Mouse (Mus musculus) kidney, adult 2 months (tissue): Measurements from ENCODE around the gene Zfp791. TPM values are rescaled to one million over a fixed set of nuclear protein-coding genes. Genes with fewer than 3 reads are reported as not detected.

Source experiments
- DNase-seq: peaks from one replicate; pipeline ENCODE4 v3.0.0; 2021
- H3K27ac ChIP-seq: fragments of 200-500 bp; 2 replicates; pipeline ENCODE4 v1.5.1; 2012; ENCODE audit warnings: low read depth, low read length, control low read depth, inconsistent platforms; ENCODE audit not compliant: insufficient read depth
- H3K27me3 ChIP-seq: fragments of 200-500 bp; replicated peaks from 2 replicates; pipeline ENCODE4 v1.6.1; 2012; ENCODE audit warnings: mild to moderate bottlenecking, moderate library complexity, low read length, inconsistent platforms; ENCODE audit not compliant: control insufficient read depth, insufficient read depth
- H3K36me3 ChIP-seq: fragments of 200-500 bp; 2 replicates; pipeline ENCODE4 v1.6.1; 2012; ENCODE audit warnings: mild to moderate bottlenecking, moderate library complexity, low read length, inconsistent platforms; ENCODE audit not compliant: control insufficient read depth, insufficient read depth
- H3K4me1 ChIP-seq: fragments of 200-500 bp; 2 replicates; pipeline ENCODE4 v1.6.1; 2011; ENCODE audit warnings: low read length; ENCODE audit not compliant: control insufficient read depth, insufficient read depth
- H3K4me3 ChIP-seq: fragments of 200-500 bp; 2 replicates; pipeline ENCODE4 v1.5.1; 2011; ENCODE audit warnings: mild to moderate bottlenecking, low read depth, low read length, control low read depth; ENCODE audit not compliant: insufficient read depth
- CTCF ChIP-seq: fragments of 200-500 bp; conservative IDR thresholded peaks from 2 replicates; pipeline ENCODE4 v1.5.1; 2011; ENCODE audit warnings: low read depth, mild to moderate bottlenecking, control low read depth, low read length, moderate library complexity, mixed read lengths; ENCODE audit not compliant: insufficient read depth, insufficient read length
- POLR2A ChIP-seq: fragments of 200-500 bp; IDR thresholded peaks from one replicate; pipeline ENCODE4 v1.6.1; 2011; ENCODE audit warnings: low read depth, low read length, control low read depth
- WGBS: fragments of 180-500 bp; shearing (Covaris S2); methylation state at CpG from one replicate; pipeline ENCODE4 v1.1.7; 2018; 5-methylcytosine and 5-hydroxymethylcytosine counted together
- polyA plus RNA-seq: library from polyadenylated mRNA; depleted of rRNA; stranded (reverse); fragments of >200 nt; gene quantifications from 2 replicates; pipeline ENCODE4 v1.2.3, GENCODE M21; 2012

The Zfp791 gene
- polyA plus RNA-seq, 1 experiment, result 0.84 TPM

DNA sequence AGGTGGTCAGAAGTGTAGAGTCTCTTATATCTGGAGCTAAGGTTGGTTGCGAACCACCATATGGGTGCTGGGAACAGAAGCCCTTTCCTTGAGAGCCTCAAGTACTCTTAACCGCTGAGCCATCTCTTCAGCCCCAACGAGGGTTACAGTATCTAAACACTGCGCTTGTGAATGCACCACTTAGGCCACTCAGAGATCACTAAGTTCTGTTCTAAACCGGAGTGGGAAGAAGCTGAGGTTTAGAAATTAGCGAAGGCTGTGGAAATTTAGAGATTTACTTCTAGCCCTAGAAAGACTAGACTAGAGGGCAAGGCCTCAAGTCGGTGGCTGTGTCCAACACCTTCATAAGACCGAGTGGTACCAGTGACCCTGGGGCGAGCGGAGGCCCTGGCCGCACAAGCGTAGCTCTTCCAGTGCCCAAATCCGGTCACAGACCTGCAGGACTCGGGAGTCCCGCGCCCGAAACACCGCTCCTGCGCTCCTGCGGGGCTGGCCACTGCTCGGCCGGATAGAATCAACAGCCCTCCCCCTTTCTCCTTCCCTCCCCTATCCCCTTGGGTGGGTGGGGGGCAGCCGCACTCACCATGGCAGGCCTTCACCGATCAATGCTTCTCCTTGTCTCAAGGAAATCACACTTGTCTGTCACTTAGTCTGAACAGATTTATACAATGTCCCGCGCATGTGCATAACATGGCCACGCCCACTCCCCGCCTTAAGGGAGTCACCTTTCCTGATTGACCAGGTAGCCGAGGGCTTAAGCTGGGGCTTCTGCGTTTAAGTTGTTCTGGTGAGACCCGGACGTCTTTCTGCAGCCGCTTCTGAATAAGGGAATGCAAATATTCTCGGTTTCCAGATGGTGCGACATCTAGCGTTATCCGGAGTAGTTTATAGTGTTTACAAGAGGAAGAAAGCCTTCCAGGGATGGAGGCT is 3.6 kb downstream of the Zfp791 start:
- Histone ChIP-seq H3K36me3 (no peaks in the 10 kb centered on the region), H3K4me1 (peaks cover 7% of the 10 kb centered on the region), H3K4me3 (peak overlapping the region; percentile 86), H3K27me3 (no peaks in the 10 kb centered on the region), H3K27ac (peak overlapping the region; percentile 59)
- 6% methylated on average over 37 of the region's 37 CpGs for WGBS
- DNase-seq, result peak; percentile 96
- 0 out of 2 replicates have a peak, but pooled peaks have one; percentile 2 for TF ChIP-seq CTCF
- peak; percentile 14 for TF ChIP-seq POLR2A

DNA sequence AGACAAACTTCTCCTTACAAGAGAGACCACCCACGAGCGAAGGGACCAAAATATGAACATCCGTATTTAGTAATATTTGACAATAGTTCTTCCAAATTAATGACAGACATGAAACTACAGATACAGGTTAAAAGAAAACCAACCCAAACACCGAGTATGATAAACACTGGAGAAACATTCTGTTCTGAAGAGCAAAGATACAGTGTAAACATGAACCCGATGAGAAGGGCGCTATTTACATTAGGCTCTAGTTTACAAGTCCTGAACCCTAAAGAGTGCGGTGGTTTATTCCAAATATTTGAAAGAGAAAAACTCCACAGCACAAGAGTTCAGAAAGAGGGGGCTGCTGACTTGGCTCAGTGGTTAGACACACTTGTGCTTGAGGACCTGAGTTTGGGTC is 5.9 kb downstream of the Zfp791 start:
- WGBS, result 91% methylated on average over 7 of the region's 7 CpGs
- peaks cover 7% of the 10 kb centered on the region for H3K4me1 ChIP-seq
- DNase-seq, result no peak

DNA sequence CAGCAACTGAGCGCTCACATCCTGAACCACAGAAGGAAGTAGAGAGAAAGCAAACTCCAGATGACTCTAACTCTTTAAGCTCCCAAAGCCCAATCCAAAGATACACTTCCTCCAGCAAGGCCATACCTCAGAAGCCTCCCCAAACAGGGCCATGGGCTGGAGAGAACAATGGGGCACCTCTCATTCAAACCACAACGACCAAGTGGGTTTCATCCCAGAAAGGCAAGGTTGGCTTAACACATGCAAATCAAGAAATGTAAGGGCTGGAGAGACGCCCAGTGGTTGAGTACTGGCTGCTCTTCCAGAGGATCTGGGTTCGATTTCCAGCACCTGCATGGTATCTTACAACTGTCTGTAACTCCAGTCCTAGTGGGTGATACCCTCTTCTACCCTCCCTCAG is 7.4 kb downstream of the Zfp791 start:
- no peak overlapping the region for H3K4me3 ChIP-seq
- H3K27ac ChIP-seq, result no peak overlapping the region
- no peak for DNase-seq
- no peak for TF ChIP-seq POLR2A
- no peak for TF ChIP-seq CTCF
- H3K36me3 ChIP-seq, result peaks cover 6% of the 10 kb centered on the region
- H3K27me3 ChIP-seq, result no peaks in the 10 kb centered on the region
- peaks cover 7% of the 10 kb centered on the region for H3K4me1 ChIP-seq
- 81% methylated on average over 4 of the region's 4 CpGs for WGBS

More for the DNA sequence above, 5.9 kb downstream of the Zfp791 start:
- TF ChIP-seq POLR2A, result no peak
- TF ChIP-seq CTCF, result no peak
- Histone ChIP-seq H3K27ac (no peak overlapping the region), H3K27me3 (no peaks in the 10 kb centered on the region), H3K4me3 (no peak overlapping the region), H3K36me3 (no peaks in the 10 kb centered on the region)

DNA sequence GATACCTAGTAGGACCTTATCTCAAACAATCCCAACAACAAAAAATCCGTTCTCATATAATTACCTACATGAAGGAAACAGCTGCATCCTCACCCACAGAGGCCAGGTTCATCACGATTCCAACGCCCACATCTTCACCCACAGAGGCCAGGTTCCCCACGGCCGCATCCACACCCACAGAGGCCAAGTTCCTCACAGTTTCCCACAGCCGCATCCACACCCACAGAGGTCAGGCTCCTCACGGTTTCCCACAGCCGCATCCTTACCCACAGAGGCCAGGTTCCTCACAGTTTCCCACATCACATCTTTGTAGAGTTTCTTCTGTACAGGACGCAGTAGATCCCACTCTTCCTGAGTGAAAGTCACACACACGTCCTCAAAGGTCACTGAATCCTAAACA is 9.7 kb downstream of the Zfp791 start:
- H3K4me3 ChIP-seq, result no peak overlapping the region
- H3K4me1 ChIP-seq, result no peaks in the 10 kb centered on the region
- no peak for DNase-seq
- H3K36me3 ChIP-seq, result peaks cover 14% of the 10 kb centered on the region
- H3K27ac ChIP-seq, result no peak overlapping the region
- WGBS, result 93% methylated on average over 10 of the region's 10 CpGs
- TF ChIP-seq CTCF, result no peak
- no peak for TF ChIP-seq POLR2A
- no peaks in the 10 kb centered on the region for H3K27me3 ChIP-seq

DNA sequence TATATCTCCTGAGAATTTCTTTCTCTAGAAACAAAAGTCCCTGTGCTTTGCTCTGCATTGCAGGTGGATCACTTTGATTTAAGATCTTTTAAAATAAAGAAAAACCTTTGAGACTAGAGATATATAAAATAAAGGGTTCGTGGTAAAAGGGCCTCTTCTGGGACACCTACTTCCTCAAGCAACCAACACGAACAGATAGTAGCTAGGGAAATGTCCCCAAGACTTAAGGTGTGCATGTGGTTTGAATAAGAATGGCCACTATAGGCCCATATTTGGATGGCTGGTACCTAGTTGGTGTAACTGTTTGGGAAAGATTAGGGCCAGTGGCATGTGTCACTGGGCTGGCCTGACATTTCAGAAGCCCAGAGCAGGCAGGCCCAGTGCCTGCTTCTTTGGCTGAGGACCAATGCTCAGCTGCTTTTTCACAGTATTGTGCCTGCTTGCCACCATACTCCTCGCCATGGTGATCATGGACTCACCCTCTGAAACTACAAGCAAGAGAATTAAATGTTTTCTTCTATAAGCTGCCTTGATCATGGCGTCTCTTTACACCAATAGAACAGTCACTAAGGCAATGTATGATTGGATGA is 22.7 kb downstream of the Zfp791 start:
- no peaks in the 10 kb centered on the region for H3K4me1 ChIP-seq
- no peaks in the 10 kb centered on the region; the same call in 1 of the 2 replicates for H3K36me3 ChIP-seq
- no peak for DNase-seq
- no peak overlapping the region for H3K4me3 ChIP-seq
- TF ChIP-seq CTCF (no peak), POLR2A (no peak)
- no peak overlapping the region for H3K27ac ChIP-seq
- WGBS, result 86% methylated on average over 4 of the region's 4 CpGs
- H3K27me3 ChIP-seq, result no peaks in the 10 kb centered on the region

DNA sequence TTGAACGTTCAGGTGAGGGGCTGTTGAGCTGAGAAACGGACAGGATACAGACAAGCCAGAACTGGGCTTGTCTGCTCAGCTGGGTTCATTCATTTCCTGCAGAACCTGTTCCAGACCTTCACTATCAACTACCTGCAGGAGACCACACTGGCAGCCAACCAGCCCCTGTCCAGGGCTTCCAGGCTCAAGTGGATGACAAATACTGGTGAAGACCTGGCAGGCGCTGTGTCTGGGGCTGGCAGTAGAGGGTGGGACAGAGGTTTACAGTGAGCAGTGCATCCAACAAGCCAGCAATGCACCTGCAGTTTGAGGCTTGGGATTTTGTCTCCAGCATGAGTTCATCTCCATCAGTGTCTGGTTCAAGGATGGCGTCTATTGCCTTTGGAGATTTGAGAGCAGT is 26.0 kb downstream of the Zfp791 start:
- WGBS, result 90% methylated on average over 4 of the region's 4 CpGs
- Histone ChIP-seq H3K27me3 (no peaks in the 10 kb centered on the region), H3K27ac (no peak overlapping the region), H3K4me1 (no peaks in the 10 kb centered on the region), H3K36me3 (no peaks in the 10 kb centered on the region; the same call in 1 of the 2 replicates), H3K4me3 (no peak overlapping the region)
- no peak for TF ChIP-seq POLR2A
- TF ChIP-seq CTCF, result no peak
- DNase-seq, result no peak

DNA sequence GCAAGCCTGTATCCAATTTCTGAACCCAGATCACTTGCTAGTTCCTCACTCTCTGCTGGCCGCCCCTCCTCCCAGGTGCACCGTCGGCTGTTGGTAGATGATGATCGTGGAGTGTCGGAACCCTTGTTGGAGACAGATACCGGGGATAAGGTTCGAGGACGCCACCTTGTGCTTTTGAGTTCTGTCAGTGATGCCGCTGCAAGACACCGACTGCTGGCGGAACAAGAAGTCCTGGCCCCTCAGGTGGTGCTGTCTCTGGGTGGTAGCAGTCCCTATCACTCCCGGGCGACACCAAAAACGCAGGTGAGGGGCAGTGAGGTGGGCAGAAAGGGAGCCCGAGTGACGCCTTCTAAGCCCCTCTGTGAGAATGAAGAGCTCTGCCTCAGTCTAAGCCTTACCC is 26.7 kb downstream of the Zfp791 start:
- no peaks in the 10 kb centered on the region; the same call in 1 of the 2 replicates for H3K36me3 ChIP-seq
- no peaks in the 10 kb centered on the region for H3K4me1 ChIP-seq
- TF ChIP-seq CTCF (no peak), POLR2A (no peak)
- H3K27me3 ChIP-seq, result no peaks in the 10 kb centered on the region
- 90% methylated on average over 16 of the region's 16 CpGs for WGBS
- H3K27ac ChIP-seq, result no peak overlapping the region
- no peak for DNase-seq
- H3K4me3 ChIP-seq, result no peak overlapping the region
